Mouse (Mus musculus): ENCODE results near the gene Dnal1. TPM values are rescaled to one million over a fixed set of nuclear protein-coding genes. Genes with fewer than 3 reads are reported as not detected.
A peak's percentile ranks its signal among the peaks of the same experiment; 100 is the strongest.

Dnal1 gene
- polyA plus RNA-seq, 1 experiment from 2014 or later = 6.6 TPM

GRCm38 (mm10) chr12:84192280-84192679, 78.1 kb downstream of the Dnal1 start:
- WGBS = 2% methylated on average over 13 of the region's 13 CpGs

GRCm38 (mm10) chr12:84192741-84193641, 78.8 kb downstream of the Dnal1 start:
- no peaks in the 10 kb centered on the region for H3K9me3 ChIP-seq

More at GRCm38 (mm10) chr12:84192280-84192679, 78.1 kb downstream of the Dnal1 start:
- Histone ChIP-seq H3K9me3 (no peaks in the 10 kb centered on the region), H3K9ac (peak overlapping the region; percentile 92), H3K36me3 (no peaks in the 10 kb centered on the region), H3K27me3 (replicated peaks) (no peaks in the 10 kb centered on the region), H3K4me3 (peak overlapping the region; percentile 79), H3K4me2 (replicated peaks) (peak overlapping the region; percentile 98), H3K27ac (peak overlapping the region; percentile 13; the same call in 1 of the 2 replicates), H3K4me1 (peaks cover 71% of the 10 kb centered on the region)
- ATAC-seq (ENCODE audit: low FRiP score, low read depth) = no peak

GRCm38 (mm10) chr12:84193642-84194399, 79.7 kb downstream of the Dnal1 start:
- H3K27me3 ChIP-seq (replicated peaks) = no peaks in the 10 kb centered on the region
- H3K36me3 ChIP-seq = no peaks in the 10 kb centered on the region
- H3K4me1 ChIP-seq = peaks cover 61% of the 10 kb centered on the region
- peak overlapping the region; percentile 98 for H3K4me2 ChIP-seq (replicated peaks)
- under 1% methylated on average over 49 of the region's 49 CpGs for WGBS
- H3K9ac ChIP-seq = peak overlapping the region; percentile 92
- peak; percentile 61 for ATAC-seq (ENCODE audit: low FRiP score, low read depth)
- H3K9me3 ChIP-seq = no peaks in the 10 kb centered on the region
- H3K4me3 ChIP-seq = peak overlapping the region; percentile 79
- H3K27ac ChIP-seq = peak overlapping the region; percentile 90

More at GRCm38 (mm10) chr12:84192741-84193641, 78.8 kb downstream of the Dnal1 start:
- peak overlapping the region; percentile 79 for H3K4me3 ChIP-seq
- H3K27ac ChIP-seq = peak overlapping the region; percentile 90
- H3K9ac ChIP-seq = peak overlapping the region; percentile 92
- peaks cover 68% of the 10 kb centered on the region for H3K4me1 ChIP-seq
- H3K27me3 ChIP-seq (replicated peaks) = no peaks in the 10 kb centered on the region
- WGBS = under 1% methylated on average over 102 of the region's 102 CpGs
- H3K4me2 ChIP-seq (replicated peaks) = peak overlapping the region; percentile 98
- ATAC-seq (ENCODE audit: low FRiP score, low read depth) = peak; percentile 52
- H3K36me3 ChIP-seq = no peaks in the 10 kb centered on the region

- Histone ChIP-seq H3K27me3 (replicated peaks) (no peaks in the 10 kb centered on the region), H3K36me3 (no peaks in the 10 kb centered on the region), H3K4me1 (peaks cover 54% of the 10 kb centered on the region), H3K4me2 (replicated peaks) (peak overlapping the region; percentile 98), H3K9me3 (no peaks in the 10 kb centered on the region), H3K4me3 (peak overlapping the region; percentile 79), H3K27ac (peak overlapping the region; percentile 90), H3K9ac (peak overlapping the region; percentile 92)
- WGBS = 5% methylated on average over 12 of the region's 13 CpGs
- ATAC-seq (ENCODE audit: low FRiP score, low read depth) = no peak
These were observed 80.4 kb downstream of the Dnal1 start for GRCm38 (mm10) chr12:84194400-84195109.

DNA sequence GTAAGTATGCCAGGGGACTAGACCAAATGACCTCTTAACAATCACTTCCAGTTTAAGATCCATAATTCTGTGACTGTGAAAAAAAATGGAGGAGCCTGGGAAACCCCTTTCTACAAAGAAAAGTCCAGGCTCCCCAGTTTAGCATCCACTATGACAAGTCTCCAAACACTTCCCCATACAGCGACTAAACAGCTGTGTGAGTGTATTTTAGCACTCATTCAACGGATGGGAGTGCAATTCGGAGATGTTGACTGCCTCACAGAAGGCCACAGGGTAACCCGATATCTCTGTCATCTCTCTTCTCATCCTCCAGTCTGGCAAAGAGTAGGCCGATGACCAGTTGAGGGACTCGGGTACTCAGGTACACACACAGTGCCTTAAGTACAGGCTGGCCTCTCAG, 81.0 kb downstream of the Dnal1 start:
- no peak overlapping the region for H3K4me3 ChIP-seq
- WGBS = 43% methylated on average over 6 of the region's 6 CpGs
- peaks cover 48% of the 10 kb centered on the region for H3K4me1 ChIP-seq

More for the DNA sequence above, 81.0 kb downstream of the Dnal1 start:
- Histone ChIP-seq H3K36me3 (no peaks in the 10 kb centered on the region), H3K9me3 (no peaks in the 10 kb centered on the region), H3K27me3 (replicated peaks) (no peaks in the 10 kb centered on the region), H3K4me2 (replicated peaks) (no peak overlapping the region), H3K9ac (0 out of 2 replicates have a peak overlapping the region, but pooled peaks have one; percentile 18), H3K27ac (no peak overlapping the region)
- ATAC-seq (ENCODE audit: low FRiP score, low read depth) = no peak

Other genes with a start within 250 kb of the Dnal1 start
- gene Numb, start 192.4 kb upstream of the Dnal1 start, polyA plus RNA-seq (2016; fragmentation: Nextera tagmentation; extraction: Ambion mirVana) = 28.1 and 29.0 TPM in 2 replicates
- gene Riox1, start 163.8 kb upstream of the Dnal1 start, polyA plus RNA-seq (2016; fragmentation: Nextera tagmentation; extraction: Ambion mirVana) = 21.4 and 22.6 TPM in 2 replicates
- not detected in 2 replicates for gene Heatr4, start 129.5 kb upstream of the Dnal1 start, polyA plus RNA-seq (2016; fragmentation: Nextera tagmentation; extraction: Ambion mirVana)
- gene Acot2, start 126.5 kb upstream of the Dnal1 start, polyA plus RNA-seq (2016; fragmentation: Nextera tagmentation; extraction: Ambion mirVana) = 14.4 and 14.5 TPM in 2 replicates
- 82.1 and 83.4 TPM in 2 replicates for gene Acot1, start 104.9 kb upstream of the Dnal1 start, polyA plus RNA-seq (2016; fragmentation: Nextera tagmentation; extraction: Ambion mirVana)
- 0.09 and 0.20 TPM in 2 replicates for gene Acot4, start 76.0 kb upstream of the Dnal1 start, polyA plus RNA-seq (2016; fragmentation: Nextera tagmentation; extraction: Ambion mirVana)
- gene Gm49366, start 75.4 kb upstream of the Dnal1 start, polyA plus RNA-seq (2016; fragmentation: Nextera tagmentation; extraction: Ambion mirVana) = not detected in 2 replicates
- 0.65 and 0.70 TPM in 2 replicates for gene Acot3, start 62.2 kb upstream of the Dnal1 start, polyA plus RNA-seq (2016; fragmentation: Nextera tagmentation; extraction: Ambion mirVana)
- gene Acot5, start 45.0 kb upstream of the Dnal1 start, polyA plus RNA-seq (2016; fragmentation: Nextera tagmentation; extraction: Ambion mirVana) = 0.25 TPM in 1 of 2 replicates, not detected in the other
- 0.75 and 1.0 TPM in 2 replicates for gene Acot6, start 13.7 kb upstream of the Dnal1 start, polyA plus RNA-seq (2016; fragmentation: Nextera tagmentation; extraction: Ambion mirVana)
- gene Pnma1, start 34.1 kb downstream of the Dnal1 start, polyA plus RNA-seq (2016; fragmentation: Nextera tagmentation; extraction: Ambion mirVana) = 2.8 and 3.2 TPM in 2 replicates
- gene Elmsan1, start 104.5 kb downstream of the Dnal1 start, polyA plus RNA-seq (2016; fragmentation: Nextera tagmentation; extraction: Ambion mirVana) = 6.1 and 6.3 TPM in 2 replicates
- gene Ptgr2, start 170.9 kb downstream of the Dnal1 start, polyA plus RNA-seq (2016; fragmentation: Nextera tagmentation; extraction: Ambion mirVana) = 14.2 and 17.4 TPM in 2 replicates
- gene Zfp410, start 202.5 kb downstream of the Dnal1 start, polyA plus RNA-seq (2016; fragmentation: Nextera tagmentation; extraction: Ambion mirVana) = 108 and 111 TPM in 2 replicates
- 37.8 and 40.9 TPM in 2 replicates for gene Coq6, start 247.3 kb downstream of the Dnal1 start, polyA plus RNA-seq (2016; fragmentation: Nextera tagmentation; extraction: Ambion mirVana)
- gene Fam161b, start 247.5 kb downstream of the Dnal1 start, polyA plus RNA-seq (2016; fragmentation: Nextera tagmentation; extraction: Ambion mirVana) = 11.5 and 12.5 TPM in 2 replicates